Mouse (Mus musculus): ENCODE results near the gene Gas1. TPM values are rescaled to one million over a fixed set of nuclear protein-coding genes. Genes with fewer than 3 reads are reported as not detected.

Gene Gas1
- polyA plus RNA-seq, 1 experiment = 20.2 TPM

GRCm38 (mm10) chr13:60154170-60154569, 23.0 kb downstream of the Gas1 start:
- Histone ChIP-seq H3K27me3 (ENCODE audit: control insufficient read depth, insufficient read depth, insufficient read length) (no peaks in the 10 kb centered on the region), H3K79me2 (ENCODE audit: control insufficient read depth, insufficient read depth) (no peaks in the 10 kb centered on the region), H3ac (ENCODE audit: control insufficient read depth, insufficient read length, low read depth) (no peak overlapping the region), H3K36me3 (ENCODE audit: control insufficient read depth, insufficient read depth) (no peaks in the 10 kb centered on the region), H3K4me3 (ENCODE audit: insufficient read depth, poor library complexity, severe bottlenecking) (no peak overlapping the region), H3K79me3 (ENCODE audit: low read depth) (no peaks in the 10 kb centered on the region)
- TF ChIP-seq MYOD1 (IDR thresholded peaks at IDR 0.05; ENCODE audit: control insufficient read depth, insufficient read length, low read depth) (no peak), MYOG (IDR thresholded peaks at IDR 0.05; ENCODE audit: control insufficient read depth, extremely low read depth, insufficient read length) (no peak), CEBPB (IDR thresholded peaks at IDR 0.05; ENCODE audit: low read depth) (no peak), FOSL1 (IDR thresholded peaks at IDR 0.05; ENCODE audit: insufficient read depth, low read length, poor library complexity, severe bottlenecking) (no peak), MAX (IDR thresholded peaks at IDR 0.05) (no peak), CTCF (IDR thresholded peaks at IDR 0.05; ENCODE audit: control insufficient read depth, insufficient read depth, insufficient read length) (no peak), USF1 (IDR thresholded peaks at IDR 0.05; ENCODE audit: low read depth) (no peak)

DNA sequence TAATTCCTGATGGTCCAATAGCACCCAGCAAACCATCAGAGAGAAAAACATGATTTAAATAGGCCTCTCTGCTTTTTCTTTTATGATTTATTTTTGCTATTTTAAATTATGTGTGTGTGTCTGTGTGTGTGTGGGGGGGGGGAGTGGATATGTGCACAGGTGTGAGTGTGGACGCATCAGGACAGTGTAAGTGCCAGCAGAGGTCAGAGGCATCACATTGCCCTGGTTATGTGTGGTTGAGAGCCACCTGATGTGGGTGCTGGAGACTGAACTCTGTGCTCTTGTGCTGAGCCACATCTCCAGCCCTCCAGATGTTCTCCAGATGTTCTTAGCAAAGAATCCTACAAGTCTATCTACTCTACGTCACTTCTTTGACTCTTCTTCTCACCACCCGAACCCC, 28.9 kb downstream of the Gas1 start:
- Histone ChIP-seq H3ac (ENCODE audit: control insufficient read depth, insufficient read length, low read depth) (no peak overlapping the region), H3K4me3 (ENCODE audit: insufficient read depth, poor library complexity, severe bottlenecking) (no peak overlapping the region), H3K27me3 (ENCODE audit: control insufficient read depth, insufficient read depth, insufficient read length) (no peaks in the 10 kb centered on the region), H3K79me2 (ENCODE audit: control insufficient read depth, insufficient read depth) (no peaks in the 10 kb centered on the region), H3K36me3 (ENCODE audit: control insufficient read depth, insufficient read depth) (no peaks in the 10 kb centered on the region), H3K79me3 (ENCODE audit: low read depth) (no peaks in the 10 kb centered on the region)
- no peak for TF ChIP-seq CEBPB (IDR thresholded peaks at IDR 0.05; ENCODE audit: low read depth)
- TF ChIP-seq USF1 (IDR thresholded peaks at IDR 0.05; ENCODE audit: low read depth) = no peak

- Histone ChIP-seq H3K79me2 (ENCODE audit: control insufficient read depth, insufficient read depth) (no peaks in the 10 kb centered on the region), H3K36me3 (ENCODE audit: control insufficient read depth, insufficient read depth) (no peaks in the 10 kb centered on the region), H3ac (ENCODE audit: control insufficient read depth, insufficient read length, low read depth) (no peak overlapping the region), H3K79me3 (ENCODE audit: low read depth) (no peaks in the 10 kb centered on the region), H3K4me3 (ENCODE audit: insufficient read depth, poor library complexity, severe bottlenecking) (no peak overlapping the region), H3K27me3 (ENCODE audit: control insufficient read depth, insufficient read depth, insufficient read length) (no peaks in the 10 kb centered on the region)
- TF ChIP-seq MYOG (IDR thresholded peaks at IDR 0.05; ENCODE audit: control insufficient read depth, extremely low read depth, insufficient read length) (no peak), CEBPB (IDR thresholded peaks at IDR 0.05; ENCODE audit: low read depth) (no peak), MYOD1 (IDR thresholded peaks at IDR 0.05; ENCODE audit: control insufficient read depth, insufficient read length, low read depth) (no peak), MAX (IDR thresholded peaks at IDR 0.05) (no peak), CTCF (IDR thresholded peaks at IDR 0.05; ENCODE audit: control insufficient read depth, insufficient read depth, insufficient read length) (no peak), USF1 (IDR thresholded peaks at IDR 0.05; ENCODE audit: low read depth) (no peak), FOSL1 (IDR thresholded peaks at IDR 0.05; ENCODE audit: insufficient read depth, low read length, poor library complexity, severe bottlenecking) (no peak)
These were observed 29.3 kb downstream of the Gas1 start for GRCm38 (mm10) chr13:60147857-60148181.

GRCm38 (mm10) chr13:60146994-60147856, 29.9 kb downstream of the Gas1 start:
- H3K4me3 ChIP-seq (ENCODE audit: insufficient read depth, poor library complexity, severe bottlenecking) = no peak overlapping the region
- no peaks in the 10 kb centered on the region for H3K36me3 ChIP-seq (ENCODE audit: control insufficient read depth, insufficient read depth)

DNA sequence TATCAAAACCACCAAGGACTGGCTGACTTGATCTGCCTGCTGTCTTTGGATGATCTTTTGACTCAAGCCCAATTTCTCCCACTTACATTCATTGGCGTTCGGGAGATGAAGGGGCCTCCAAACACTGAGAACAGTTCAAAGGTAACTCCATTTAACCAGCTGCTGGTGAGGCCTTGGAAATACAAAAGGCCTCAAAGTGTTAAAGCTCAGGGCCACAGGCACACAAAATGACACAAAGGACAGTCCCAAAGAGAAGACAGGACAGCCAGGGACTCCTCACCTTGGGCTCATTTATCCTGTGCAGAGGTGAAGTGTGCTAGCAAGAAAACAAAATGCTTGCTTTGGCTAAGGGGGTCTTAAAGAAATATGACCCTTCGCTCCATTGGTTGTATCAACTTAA, 30.9 kb downstream of the Gas1 start:
- H3K4me3 ChIP-seq (ENCODE audit: insufficient read depth, poor library complexity, severe bottlenecking) = no peak overlapping the region
- H3K79me3 ChIP-seq (ENCODE audit: low read depth) = no peaks in the 10 kb centered on the region
- no peaks in the 10 kb centered on the region for H3K36me3 ChIP-seq (ENCODE audit: control insufficient read depth, insufficient read depth)
- H3K27me3 ChIP-seq (ENCODE audit: control insufficient read depth, insufficient read depth, insufficient read length) = no peaks in the 10 kb centered on the region
- H3ac ChIP-seq (ENCODE audit: control insufficient read depth, insufficient read length, low read depth) = no peak overlapping the region
- TF ChIP-seq CEBPB (IDR thresholded peaks at IDR 0.05; ENCODE audit: low read depth) (no peak), USF1 (IDR thresholded peaks at IDR 0.05; ENCODE audit: low read depth) (no peak), FOSL1 (IDR thresholded peaks at IDR 0.05; ENCODE audit: insufficient read depth, low read length, poor library complexity, severe bottlenecking) (no peak), MYOD1 (IDR thresholded peaks at IDR 0.05; ENCODE audit: control insufficient read depth, insufficient read length, low read depth) (no peak), MAX (IDR thresholded peaks at IDR 0.05) (no peak), CTCF (IDR thresholded peaks at IDR 0.05; ENCODE audit: control insufficient read depth, insufficient read depth, insufficient read length) (no peak), MYOG (IDR thresholded peaks at IDR 0.05; ENCODE audit: control insufficient read depth, extremely low read depth, insufficient read length) (no peak)
- H3K79me2 ChIP-seq (ENCODE audit: control insufficient read depth, insufficient read depth) = no peaks in the 10 kb centered on the region

More at GRCm38 (mm10) chr13:60146994-60147856, 29.9 kb downstream of the Gas1 start:
- TF ChIP-seq MAX (IDR thresholded peaks at IDR 0.05) (no peak), USF1 (IDR thresholded peaks at IDR 0.05; ENCODE audit: low read depth) (no peak), MYOD1 (IDR thresholded peaks at IDR 0.05; ENCODE audit: control insufficient read depth, insufficient read length, low read depth) (no peak), CEBPB (IDR thresholded peaks at IDR 0.05; ENCODE audit: low read depth) (no peak), CTCF (IDR thresholded peaks at IDR 0.05; ENCODE audit: control insufficient read depth, insufficient read depth, insufficient read length) (no peak), MYOG (IDR thresholded peaks at IDR 0.05; ENCODE audit: control insufficient read depth, extremely low read depth, insufficient read length) (no peak), FOSL1 (IDR thresholded peaks at IDR 0.05; ENCODE audit: insufficient read depth, low read length, poor library complexity, severe bottlenecking) (no peak)
- Histone ChIP-seq H3K79me3 (ENCODE audit: low read depth) (no peaks in the 10 kb centered on the region), H3ac (ENCODE audit: control insufficient read depth, insufficient read length, low read depth) (no peak overlapping the region), H3K79me2 (ENCODE audit: control insufficient read depth, insufficient read depth) (no peaks in the 10 kb centered on the region), H3K27me3 (ENCODE audit: control insufficient read depth, insufficient read depth, insufficient read length) (no peaks in the 10 kb centered on the region)

DNA sequence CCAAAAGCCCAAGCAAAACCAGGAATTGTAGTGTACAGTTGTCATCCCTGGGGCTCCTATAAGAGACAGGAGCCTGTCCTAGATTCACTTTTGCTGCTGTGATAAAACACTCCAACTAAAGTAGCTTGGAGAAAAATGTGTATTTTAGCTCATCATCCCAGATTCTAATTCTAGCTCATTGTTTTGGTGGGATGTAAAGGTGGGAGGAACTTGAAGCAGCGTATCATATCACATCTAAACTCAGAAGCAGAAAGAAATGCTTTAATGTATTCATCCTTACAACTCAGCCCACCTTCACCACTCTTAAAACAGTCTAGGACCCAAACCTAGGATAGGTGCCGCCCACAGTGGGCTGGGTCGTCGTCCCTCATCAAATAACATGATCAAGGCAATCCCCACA, 40.2 kb downstream of the Gas1 start:
- Histone ChIP-seq H3K27me3 (ENCODE audit: control insufficient read depth, insufficient read depth, insufficient read length) (no peaks in the 10 kb centered on the region), H3ac (ENCODE audit: control insufficient read depth, insufficient read length, low read depth) (no peak overlapping the region), H3K36me3 (ENCODE audit: control insufficient read depth, insufficient read depth) (no peaks in the 10 kb centered on the region), H3K79me3 (ENCODE audit: low read depth) (no peaks in the 10 kb centered on the region), H3K79me2 (ENCODE audit: control insufficient read depth, insufficient read depth) (no peaks in the 10 kb centered on the region), H3K4me3 (ENCODE audit: insufficient read depth, poor library complexity, severe bottlenecking) (no peak overlapping the region)
- no peak for TF ChIP-seq MYOD1 (IDR thresholded peaks at IDR 0.05; ENCODE audit: control insufficient read depth, insufficient read length, low read depth)
- TF ChIP-seq USF1 (IDR thresholded peaks at IDR 0.05; ENCODE audit: low read depth) = no peak
- no peak for TF ChIP-seq CTCF (IDR thresholded peaks at IDR 0.05; ENCODE audit: control insufficient read depth, insufficient read depth, insufficient read length)
- no peak for TF ChIP-seq MAX (IDR thresholded peaks at IDR 0.05)

All from C2C12 (cell line).